Mouse (Mus musculus): ENCODE results near the gene Cma1.
"Not testable (repeated sequence)": the region's sequence is repeated elsewhere in the genome, so short reads cannot be mapped to it uniquely, and the experiment has no call there.

The Cma1 gene

GRCm38 (mm10) chr14:55944575-55944974 lies at the start of gene Cma1:
Gene Cma1, minus strand, starts transcription at chr14:55944675.
- no peak for DNase-seq (ENCODE audit: low spot score)

GRCm38 (mm10) chr14:55987464-55987863 lies 43.0 kb upstream of the Cma1 start:
- DNase-seq (ENCODE audit: low spot score): not testable (repeated sequence)

- DNase-seq (ENCODE audit: low spot score): peak; percentile 36
Measured at GRCm38 (mm10) chr14:55963900-55964299, 19.4 kb upstream of the Cma1 start.

GRCm38 (mm10) chr14:55963263-55963662 lies 18.8 kb upstream of the Cma1 start:
- DNase-seq (ENCODE audit: low spot score): peak; percentile 42

- DNase-seq (ENCODE audit: low spot score): no peak
Measured at GRCm38 (mm10) chr14:55950346-55951030, 6.0 kb upstream of the Cma1 start, which contains the start of gene Cma2. Gene Cma2, plus strand, starts transcription at chr14:55950980.

- DNase-seq (ENCODE audit: low spot score): no peak
Measured at GRCm38 (mm10) chr14:55946269-55946969, 1.9 kb upstream of the Cma1 start.

GRCm38 (mm10) chr14:55943601-55944000 lies 874 bp downstream of the Cma1 start:
- DNase-seq (ENCODE audit: low spot score): no peak

- peak; percentile 55 for DNase-seq (ENCODE audit: low spot score)
Measured at GRCm38 (mm10) chr14:55940070-55940800, 4.2 kb downstream of the Cma1 start.

- peak; percentile 21 for DNase-seq (ENCODE audit: low spot score)
Measured at GRCm38 (mm10) chr14:55933586-55933985, 10.9 kb downstream of the Cma1 start.

GRCm38 (mm10) chr14:55929263-55929997 lies 15.0 kb downstream of the Cma1 start:
- peak; percentile 34 for DNase-seq (ENCODE audit: low spot score)

- no peak for DNase-seq (ENCODE audit: low spot score)
Measured at GRCm38 (mm10) chr14:55926847-55927246, 17.6 kb downstream of the Cma1 start.

GRCm38 (mm10) chr14:55922475-55923232 lies 21.8 kb downstream of the Cma1 start:
- DNase-seq (ENCODE audit: low spot score): peak; percentile 43

- DNase-seq (ENCODE audit: low spot score): peak; percentile 97
Measured at GRCm38 (mm10) chr14:55918240-55919082, 26.0 kb downstream of the Cma1 start.

GRCm38 (mm10) chr14:55913406-55913805 lies 31.1 kb downstream of the Cma1 start:
- DNase-seq (ENCODE audit: low spot score): no peak

- DNase-seq (ENCODE audit: low spot score): peak; percentile 29
Measured at GRCm38 (mm10) chr14:55905518-55905917, 39.0 kb downstream of the Cma1 start.

GRCm38 (mm10) chr14:55900414-55900755 lies 44.1 kb downstream of the Cma1 start:
- DNase-seq (ENCODE audit: low spot score): no peak

- DNase-seq (ENCODE audit: low spot score): peak; percentile 92
Measured at GRCm38 (mm10) chr14:55899701-55900413, 44.6 kb downstream of the Cma1 start, which contains the start of gene Sdr39u1. Gene Sdr39u1, minus strand, starts transcription at chr14:55900293.

- no peak for DNase-seq (ENCODE audit: low spot score)
Measured at GRCm38 (mm10) chr14:55898947-55899346, 45.5 kb downstream of the Cma1 start.

- DNase-seq (ENCODE audit: low spot score): no peak
Measured at GRCm38 (mm10) chr14:55897671-55898070, 46.8 kb downstream of the Cma1 start.
